Mouse (Mus musculus): ENCODE results near the gene Senp8.
"Not testable (repeated sequence)": the region's sequence is repeated elsewhere in the genome, so short reads cannot be mapped to it uniquely, and the experiment has no call there.

Senp8 gene

GRCm38 (mm10) chr9:59750267-59751065 lies at the start of gene Senp8, which contains the start of gene Myo9a:
Senp8 (minus strand) TSS chr9:59750710.
Myo9a (plus strand) TSS chr9:59750896.
- peak; percentile 99 for DNase-seq (ENCODE audit: low read depth, low spot score)

- not testable (repeated sequence) for DNase-seq (ENCODE audit: low read depth, low spot score)
Measured at GRCm38 (mm10) chr9:59766966-59767461, 16.5 kb upstream of the Senp8 start.

DNA sequence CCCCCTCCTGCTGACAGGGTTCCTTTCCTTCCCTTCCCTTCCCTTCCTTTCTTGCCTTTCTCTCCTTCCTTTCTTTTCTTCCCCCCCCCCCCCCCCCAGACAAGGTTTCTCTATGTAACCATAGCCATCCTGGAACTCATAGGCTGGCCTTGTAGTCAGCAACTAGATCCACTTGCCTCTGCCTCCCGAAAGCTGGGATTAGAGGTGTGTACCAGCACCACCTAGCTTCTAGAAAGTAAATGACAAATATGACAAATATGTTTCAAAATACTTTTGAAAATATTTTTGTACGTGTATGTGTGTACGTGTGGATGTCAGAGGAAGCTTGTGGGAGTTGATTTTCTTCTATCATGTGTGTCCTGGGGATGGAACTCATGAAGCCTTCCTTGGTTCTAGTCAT lies 10.0 kb upstream of the Senp8 start:
- peak; percentile 39 for DNase-seq (ENCODE audit: low read depth, low spot score)

DNA sequence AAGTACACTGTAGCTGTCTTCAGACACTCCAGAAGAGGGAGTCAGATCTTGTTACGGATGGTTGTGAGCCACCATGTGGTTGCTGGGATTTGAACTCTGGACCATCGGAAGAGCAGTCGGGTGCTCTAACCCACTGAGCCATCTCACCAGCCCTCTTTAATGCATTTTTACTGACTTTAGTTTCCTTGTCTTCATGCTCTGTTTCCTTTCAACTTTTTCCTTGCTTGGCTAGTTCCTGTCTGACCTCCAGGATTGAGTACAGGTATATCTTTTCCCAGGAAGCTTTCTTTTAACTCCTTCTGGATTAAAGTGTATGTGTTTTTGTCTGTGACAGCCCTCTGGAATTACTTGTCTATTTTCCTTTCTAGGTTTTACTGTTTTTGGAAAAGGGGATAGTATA lies 6.5 kb upstream of the Senp8 start:
- DNase-seq (ENCODE audit: low read depth, low spot score) = not testable (repeated sequence)

DNA sequence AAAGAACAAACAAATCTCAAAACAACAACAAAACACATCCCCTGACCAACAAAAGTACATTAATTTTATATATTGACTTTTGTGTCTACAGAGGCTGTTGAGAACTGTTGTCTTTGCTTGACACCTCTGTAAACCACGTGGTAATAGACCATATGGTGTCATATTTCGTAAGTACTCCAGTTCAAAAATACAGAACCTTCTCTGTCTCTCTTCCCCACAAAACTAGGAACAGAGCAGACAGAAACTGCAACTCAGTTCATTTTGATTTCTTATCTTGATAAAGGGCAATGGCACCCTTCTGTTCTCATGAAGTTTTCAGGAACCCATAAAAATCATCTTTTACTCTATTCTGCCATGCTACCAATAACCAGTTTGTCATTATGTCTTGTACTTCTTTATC lies 4.7 kb upstream of the Senp8 start:
- DNase-seq (ENCODE audit: low read depth, low spot score) = peak; percentile 29

DNA sequence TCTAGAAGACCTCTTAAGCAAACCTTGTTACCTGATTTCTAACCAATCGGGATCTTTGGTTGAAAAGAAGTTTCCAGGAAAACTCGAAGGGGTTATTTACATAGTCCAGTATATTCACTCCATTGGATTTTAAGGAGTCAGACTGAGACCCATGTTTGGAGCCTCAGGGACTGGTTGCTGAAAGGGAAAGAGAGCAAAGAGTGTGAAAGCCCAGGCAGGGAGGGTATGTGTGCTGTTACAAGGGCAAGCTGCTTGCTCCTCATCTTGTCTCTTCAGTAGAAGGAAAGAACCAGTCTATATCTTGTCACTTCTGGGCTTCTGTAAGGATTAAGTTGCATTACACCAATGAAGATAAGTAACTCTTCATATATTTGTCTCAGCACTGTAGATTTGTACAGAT lies 1.5 kb upstream of the Senp8 start:
- peak; percentile 30 for DNase-seq (ENCODE audit: low read depth, low spot score)

DNA sequence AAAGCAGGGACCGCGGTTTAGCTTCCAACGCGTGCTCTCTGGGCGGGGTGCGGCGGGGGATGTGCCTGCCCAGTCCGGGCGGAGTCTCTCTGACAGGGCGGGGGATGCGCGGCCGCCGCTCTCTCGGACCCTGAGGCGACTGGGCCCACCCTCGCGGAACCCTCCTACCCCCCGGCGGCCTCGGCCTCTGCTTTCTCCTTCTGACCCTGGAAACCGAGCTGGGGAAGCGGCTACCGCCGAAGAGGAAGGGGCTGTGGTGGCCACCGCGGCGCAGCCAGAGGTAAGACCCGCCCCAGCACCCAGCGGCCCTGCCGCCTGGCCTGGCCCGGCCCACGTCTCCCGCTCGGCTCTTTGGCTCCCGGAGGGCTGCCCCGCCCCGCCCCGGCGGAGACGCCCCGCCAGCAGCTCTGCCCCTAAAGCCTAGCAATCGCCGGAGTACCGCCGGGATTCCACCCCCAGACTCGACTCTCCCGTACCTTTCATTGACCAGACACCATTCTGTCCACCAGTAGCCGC lies 614 bp upstream of the Senp8 start:
- DNase-seq (ENCODE audit: low read depth, low spot score) = peak; percentile 72

DNA sequence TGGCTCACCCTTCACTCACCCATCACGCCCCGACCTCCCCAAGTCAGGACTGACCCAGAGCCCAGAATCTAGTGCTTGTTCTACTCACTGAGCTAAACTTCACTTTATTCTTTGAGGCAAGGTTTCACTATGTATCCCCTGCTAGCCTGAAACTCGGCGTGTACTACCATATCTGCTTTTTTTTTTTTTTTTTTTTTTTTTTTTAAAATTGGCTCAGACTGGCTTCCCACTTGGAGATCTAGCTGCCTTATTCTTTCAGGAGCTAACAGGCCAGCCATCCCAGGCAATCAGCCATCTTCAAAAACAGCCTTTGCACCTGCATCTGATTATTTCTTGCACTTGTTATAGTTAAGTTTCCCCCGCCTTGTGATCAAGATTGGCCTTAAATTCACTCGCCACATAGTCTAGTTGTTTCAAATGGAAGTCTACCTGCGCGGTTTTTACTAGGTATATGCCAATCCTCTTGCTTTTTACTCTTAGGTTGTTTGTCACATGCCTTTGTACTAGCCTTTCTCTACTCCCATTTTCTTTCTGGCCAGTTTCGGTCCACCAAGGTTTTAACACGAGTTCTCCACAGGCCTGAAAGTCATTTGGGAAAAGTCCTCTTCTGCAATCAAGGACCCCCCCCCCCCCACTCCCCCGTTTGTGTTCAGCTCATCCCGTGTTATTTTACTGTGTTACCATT lies 787 bp downstream of the Senp8 start:
- DNase-seq (ENCODE audit: low read depth, low spot score) = no peak

- peak; percentile 31 for DNase-seq (ENCODE audit: low read depth, low spot score)
Measured at GRCm38 (mm10) chr9:59748969-59749368, 1.5 kb downstream of the Senp8 start.

- no peak for DNase-seq (ENCODE audit: low read depth, low spot score)
Measured at GRCm38 (mm10) chr9:59748387-59748786, 2.1 kb downstream of the Senp8 start.

DNA sequence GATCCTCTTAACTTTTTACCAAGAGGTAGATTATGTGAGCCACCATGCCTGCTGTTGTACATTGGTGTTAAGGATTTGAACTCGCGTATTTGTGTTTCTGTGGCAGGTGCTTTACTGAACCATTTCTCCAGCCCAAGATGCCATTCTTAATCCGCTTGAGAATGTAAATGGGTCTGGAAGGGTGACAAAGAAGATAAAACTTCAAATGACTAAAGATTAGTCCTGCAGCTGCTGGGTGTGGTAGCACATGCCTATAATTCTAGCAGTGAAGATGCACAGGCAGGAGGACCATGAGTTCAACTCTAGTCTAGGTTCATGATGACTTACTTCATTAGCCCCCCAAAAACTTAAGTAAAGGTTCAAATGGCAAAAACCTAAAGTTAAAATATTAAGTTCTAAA lies 6.6 kb downstream of the Senp8 start:
- no peak for DNase-seq (ENCODE audit: low read depth, low spot score)

- no peak for DNase-seq (ENCODE audit: low read depth, low spot score)
Measured at GRCm38 (mm10) chr9:59740593-59740992, 9.9 kb downstream of the Senp8 start.

DNA sequence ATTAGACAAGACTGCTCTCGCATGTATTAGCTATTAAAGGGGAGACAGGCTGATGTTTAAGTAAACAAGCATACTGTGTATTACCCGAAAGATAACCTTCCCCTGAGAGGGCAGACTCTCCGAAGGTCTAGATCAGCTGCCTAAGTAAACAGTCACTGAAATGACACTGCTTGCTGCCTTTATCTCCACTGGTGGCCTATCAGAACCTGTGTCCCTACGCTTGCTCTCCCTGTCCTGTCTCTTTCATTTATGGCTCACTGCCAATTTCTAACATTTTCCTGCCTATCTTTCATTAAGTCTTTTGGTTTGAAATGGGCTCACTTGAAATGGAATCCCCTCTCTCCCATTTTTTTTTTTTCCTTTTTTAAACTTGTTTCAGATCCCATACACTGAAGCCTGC lies 15.1 kb downstream of the Senp8 start:
- no peak for DNase-seq (ENCODE audit: low read depth, low spot score)

GRCm38 (mm10) chr9:59733075-59733474 lies 17.4 kb downstream of the Senp8 start:
- no peak for DNase-seq (ENCODE audit: low read depth, low spot score)

GRCm38 (mm10) chr9:59731136-59731535 lies 19.4 kb downstream of the Senp8 start:
- no peak for DNase-seq (ENCODE audit: low read depth, low spot score)

GRCm38 (mm10) chr9:59727569-59728286 lies 22.8 kb downstream of the Senp8 start:
- no peak for DNase-seq (ENCODE audit: low read depth, low spot score)

DNA sequence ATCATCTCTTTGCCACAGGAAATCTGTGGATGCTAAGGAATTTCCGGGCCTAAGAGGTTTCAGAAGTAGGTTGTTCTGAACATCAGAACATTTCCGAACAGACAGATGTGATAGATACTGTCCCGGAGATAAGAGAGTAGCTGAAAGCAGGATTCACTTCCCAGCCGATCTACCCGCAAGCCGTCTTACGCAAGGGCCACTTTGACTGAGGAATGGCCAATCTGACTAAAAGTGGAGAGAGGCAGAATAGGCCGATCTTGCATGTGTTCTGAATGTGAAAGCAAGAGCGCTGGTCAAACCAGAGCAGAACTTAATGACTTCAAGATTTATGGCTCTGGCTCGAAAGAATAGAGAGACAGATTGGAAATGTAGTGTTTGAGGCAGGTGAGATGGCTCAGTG lies 25.0 kb downstream of the Senp8 start:
- no peak for DNase-seq (ENCODE audit: low read depth, low spot score)

GRCm38 (mm10) chr9:59723791-59724442 lies 26.6 kb downstream of the Senp8 start:
- DNase-seq (ENCODE audit: low read depth, low spot score) = peak; percentile 81

DNA sequence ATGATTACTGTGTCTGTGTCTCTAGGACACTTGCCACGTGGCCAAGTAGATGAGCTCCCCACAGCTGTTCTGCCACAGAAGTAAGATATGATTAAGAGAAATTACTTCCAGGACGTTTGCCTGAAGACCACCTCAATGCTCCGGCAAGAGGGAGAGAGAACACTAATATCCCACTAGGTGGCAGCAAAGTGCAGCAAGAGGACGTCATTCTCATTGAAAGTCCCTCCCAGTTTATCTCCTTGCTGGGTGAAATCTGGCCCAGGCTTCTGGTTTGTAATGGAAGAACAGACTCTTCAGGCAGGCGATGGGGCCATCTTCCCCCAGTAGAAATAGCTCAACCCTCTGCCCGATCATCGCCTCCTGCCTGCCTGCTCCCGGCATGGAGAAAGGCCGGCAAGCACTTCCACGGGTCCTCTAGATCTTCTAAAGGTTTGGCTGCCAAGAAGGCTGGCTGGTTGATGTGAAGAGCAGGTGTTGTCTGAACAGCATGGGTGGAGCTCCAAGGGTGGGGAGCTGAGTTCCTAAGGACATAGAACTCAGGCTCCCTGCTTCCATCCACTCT lies 27.3 kb downstream of the Senp8 start:
- DNase-seq (ENCODE audit: low read depth, low spot score) = peak; percentile 92

GRCm38 (mm10) chr9:59721144-59721543 lies 29.4 kb downstream of the Senp8 start:
- no peak for DNase-seq (ENCODE audit: low read depth, low spot score)

- no peak for DNase-seq (ENCODE audit: low read depth, low spot score)
Measured at GRCm38 (mm10) chr9:59718237-59718636, 32.3 kb downstream of the Senp8 start.

Measured in brain, adult 2 months (tissue).